Mouse (Mus musculus): ENCODE results near the gene Uqcr11.
A peak's percentile ranks its signal among the peaks of the same experiment; 100 is the strongest.

The Uqcr11 gene

GRCm38 (mm10) chr10:80431570-80432386, 25.1 kb upstream of the Uqcr11 start:
- DNase-seq (ENCODE audit: low spot score in 2 of 2): no peak

- no peak for DNase-seq (ENCODE audit: low spot score in 2 of 2)
Observed at GRCm38 (mm10) chr10:80430375-80430980, 23.8 kb upstream of the Uqcr11 start.

GRCm38 (mm10) chr10:80429800-80430199, 23.2 kb upstream of the Uqcr11 start:
- no peak for DNase-seq (ENCODE audit: low spot score in 2 of 2)

- DNase-seq (ENCODE audit: low spot score in 2 of 2): no peak
Observed at GRCm38 (mm10) chr10:80425041-80425440, 18.4 kb upstream of the Uqcr11 start.

GRCm38 (mm10) chr10:80423562-80423961, 16.9 kb upstream of the Uqcr11 start:
- DNase-seq (ENCODE audit: low spot score in 2 of 2): no peak

- no peak for DNase-seq (ENCODE audit: low spot score in 2 of 2)
Observed at GRCm38 (mm10) chr10:80421651-80422472, 15.2 kb upstream of the Uqcr11 start.

- no peak for DNase-seq (ENCODE audit: low spot score in 2 of 2)
Observed at GRCm38 (mm10) chr10:80421208-80421607, 14.6 kb upstream of the Uqcr11 start.

GRCm38 (mm10) chr10:80420729-80421128, 14.1 kb upstream of the Uqcr11 start:
- DNase-seq (ENCODE audit: low spot score in 2 of 2): no peak

GRCm38 (mm10) chr10:80419419-80419818, 12.8 kb upstream of the Uqcr11 start:
- no peak for DNase-seq (ENCODE audit: low spot score in 2 of 2)

- no peak for DNase-seq (ENCODE audit: low spot score in 2 of 2)
Observed at GRCm38 (mm10) chr10:80418311-80418710, 11.7 kb upstream of the Uqcr11 start.

GRCm38 (mm10) chr10:80417841-80418240, 11.2 kb upstream of the Uqcr11 start:
- DNase-seq (ENCODE audit: low spot score in 2 of 2): no peak

- DNase-seq (ENCODE audit: low spot score in 2 of 2): no peak
Observed at GRCm38 (mm10) chr10:80417371-80417770, 10.7 kb upstream of the Uqcr11 start.

GRCm38 (mm10) chr10:80415566-80415965, 8.9 kb upstream of the Uqcr11 start:
- no peak for DNase-seq (ENCODE audit: low spot score in 2 of 2)

GRCm38 (mm10) chr10:80412656-80413541, 6.3 kb upstream of the Uqcr11 start:
- peak; percentile 56 to 68 for DNase-seq (ENCODE audit: low spot score in 2 of 2)

- no peak for DNase-seq (ENCODE audit: low spot score in 2 of 2)
Observed at GRCm38 (mm10) chr10:80407924-80408323, 1.3 kb upstream of the Uqcr11 start.

- DNase-seq (ENCODE audit: low spot score in 2 of 2): no peak
Observed at GRCm38 (mm10) chr10:80405481-80406173, 1.0 kb downstream of the Uqcr11 start.

- no peak for DNase-seq (ENCODE audit: low spot score in 2 of 2)
Observed at GRCm38 (mm10) chr10:80403044-80403692, 3.5 kb downstream of the Uqcr11 start.

- DNase-seq (ENCODE audit: low spot score in 2 of 2): no peak
Observed at GRCm38 (mm10) chr10:80400704-80401161, 5.9 kb downstream of the Uqcr11 start.

- DNase-seq (ENCODE audit: low spot score in 2 of 2): no peak
Observed at GRCm38 (mm10) chr10:80399973-80400703, 6.5 kb downstream of the Uqcr11 start.

Measured in urinary bladder, postnatal 4 days (tissue).